Mouse (Mus musculus): ENCODE results near the gene Lama2. TPM values are rescaled to one million over a fixed set of nuclear protein-coding genes. Genes with fewer than 3 reads are reported as not detected.
A peak's percentile ranks its signal among the peaks of the same experiment; 100 is the strongest.

The Lama2 gene
- polyA plus RNA-seq, 1 experiment from 2014 or later: 5.7 TPM

DNA sequence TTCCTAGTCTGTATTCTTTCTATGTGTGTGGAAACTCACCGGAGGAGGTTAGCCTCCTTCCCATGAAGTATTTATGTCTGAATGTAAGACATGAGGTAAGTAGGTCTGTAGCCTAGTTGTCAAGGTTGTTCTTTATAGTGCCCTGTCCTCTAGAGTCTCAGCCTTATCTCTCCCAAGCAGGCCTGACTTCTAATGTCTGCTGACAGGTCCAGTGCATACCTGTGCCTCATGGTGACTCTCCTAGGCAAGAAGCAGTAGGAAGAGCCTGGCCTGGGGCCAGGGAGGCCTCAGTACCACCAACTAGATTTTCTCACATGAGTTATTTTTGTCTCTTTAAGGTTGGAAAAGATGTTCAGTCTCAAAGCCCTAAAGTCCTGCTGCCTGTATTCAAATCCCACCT is 483.8 kb downstream of the Lama2 start:
- H3K36me3 ChIP-seq: no peaks in the 10 kb centered on the region
- no peak for ATAC-seq (ENCODE audit: low FRiP score, low read depth)
- 89% methylated on average over 1 of the region's 1 CpGs for WGBS

DNA sequence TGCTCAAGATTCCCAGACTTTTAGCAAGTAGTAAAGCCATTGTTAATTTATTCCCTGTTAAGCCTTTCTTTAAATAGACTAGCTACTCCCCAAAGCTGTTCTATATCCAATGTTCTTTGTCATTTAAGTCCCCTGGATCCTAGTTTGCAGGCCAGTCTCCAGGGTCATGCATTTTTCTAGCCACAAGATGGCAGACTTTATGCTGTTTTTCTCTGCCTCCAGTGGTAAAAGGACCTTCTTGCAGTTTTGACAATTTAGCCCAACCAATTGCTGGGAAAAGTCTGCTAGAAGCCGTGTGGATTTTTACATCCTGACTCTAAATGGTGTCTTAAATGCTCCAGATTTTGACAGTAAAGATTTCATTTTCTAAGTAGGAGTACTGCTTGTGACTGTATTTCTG is 486.4 kb downstream of the Lama2 start:
- no peaks in the 10 kb centered on the region for H3K36me3 ChIP-seq
- H3K27ac ChIP-seq (replicated peaks): no peak overlapping the region
- H3K4me3 ChIP-seq: no peak overlapping the region
- no peaks in the 10 kb centered on the region for H3K9me3 ChIP-seq
- WGBS: 5% methylated on average over 1 of the region's 1 CpGs
- no peak overlapping the region for H3K4me2 ChIP-seq
- no peaks in the 10 kb centered on the region; the same call in 1 of the 2 replicates for H3K4me1 ChIP-seq (replicated peaks)
- no peak overlapping the region for H3K9ac ChIP-seq
- peak; percentile 80 for ATAC-seq (ENCODE audit: low FRiP score, low read depth)
- no peaks in the 10 kb centered on the region for H3K27me3 ChIP-seq

More for the DNA sequence above, 483.8 kb downstream of the Lama2 start:
- Histone ChIP-seq H3K9me3 (no peaks in the 10 kb centered on the region), H3K9ac (no peak overlapping the region), H3K4me1 (replicated peaks) (no peaks in the 10 kb centered on the region; the same call in 1 of the 2 replicates), H3K27ac (replicated peaks) (no peak overlapping the region), H3K4me3 (no peak overlapping the region), H3K4me2 (no peak overlapping the region), H3K27me3 (no peaks in the 10 kb centered on the region)

DNA sequence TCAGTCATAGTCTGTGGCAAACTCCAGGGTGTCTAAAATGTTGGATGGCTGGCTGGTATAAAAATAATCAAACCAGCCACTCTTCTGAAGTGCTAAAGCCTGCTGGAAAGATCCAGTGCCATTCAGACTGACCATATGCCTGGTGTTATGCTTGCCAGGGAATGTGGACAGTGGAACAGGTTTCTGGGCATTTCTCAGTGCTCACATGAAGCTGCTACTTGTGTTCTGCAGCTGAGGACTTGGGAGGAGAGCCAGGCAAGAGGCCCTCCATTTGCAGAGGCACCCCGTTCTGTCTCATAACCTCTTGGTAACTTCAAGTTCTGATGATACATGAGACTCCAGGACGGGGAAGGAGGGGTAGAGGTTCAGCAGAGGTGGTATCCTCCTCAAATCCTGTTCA is 492.1 kb downstream of the Lama2 start:
- H3K9me3 ChIP-seq: no peaks in the 10 kb centered on the region
- no peak overlapping the region for H3K9ac ChIP-seq
- no peaks in the 10 kb centered on the region for H3K27me3 ChIP-seq
- no peak overlapping the region for H3K4me3 ChIP-seq
- no peak overlapping the region for H3K4me2 ChIP-seq
- H3K36me3 ChIP-seq: no peaks in the 10 kb centered on the region
- H3K4me1 ChIP-seq (replicated peaks): no peaks in the 10 kb centered on the region
- no peak overlapping the region for H3K27ac ChIP-seq (replicated peaks)
- peak; percentile 38; the same call in 1 of the 2 replicates for ATAC-seq (ENCODE audit: low FRiP score, low read depth)
- WGBS: 80% methylated on average over 2 of the region's 2 CpGs

DNA sequence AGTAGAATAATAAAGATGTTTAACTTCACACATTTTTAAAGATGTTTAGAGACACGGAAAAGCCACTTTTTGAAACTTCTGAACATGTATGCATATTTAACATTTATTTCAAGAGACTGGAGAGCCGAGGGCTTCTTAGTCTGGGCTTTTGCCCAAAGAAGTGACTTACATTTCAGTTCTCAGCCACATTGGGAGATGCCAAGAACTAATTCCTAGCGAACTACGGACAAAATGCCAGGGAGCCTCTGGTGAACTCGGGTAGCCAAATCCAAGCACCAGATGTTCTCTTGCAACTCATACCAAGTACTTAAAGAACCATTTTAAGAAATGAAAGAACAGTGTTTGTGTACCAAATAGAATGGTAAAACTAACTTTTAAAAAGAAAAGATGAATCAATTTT is 495.8 kb downstream of the Lama2 start:
- no peak for ATAC-seq (ENCODE audit: low FRiP score, low read depth)
- no peak overlapping the region for H3K4me3 ChIP-seq
- H3K27me3 ChIP-seq: no peaks in the 10 kb centered on the region
- H3K4me2 ChIP-seq: no peak overlapping the region
- no peak overlapping the region for H3K27ac ChIP-seq (replicated peaks)
- 65% methylated on average over 5 of the region's 5 CpGs for WGBS
- H3K9ac ChIP-seq: no peak overlapping the region
- H3K9me3 ChIP-seq: no peaks in the 10 kb centered on the region
- no peaks in the 10 kb centered on the region for H3K4me1 ChIP-seq (replicated peaks)
- no peaks in the 10 kb centered on the region for H3K36me3 ChIP-seq

DNA sequence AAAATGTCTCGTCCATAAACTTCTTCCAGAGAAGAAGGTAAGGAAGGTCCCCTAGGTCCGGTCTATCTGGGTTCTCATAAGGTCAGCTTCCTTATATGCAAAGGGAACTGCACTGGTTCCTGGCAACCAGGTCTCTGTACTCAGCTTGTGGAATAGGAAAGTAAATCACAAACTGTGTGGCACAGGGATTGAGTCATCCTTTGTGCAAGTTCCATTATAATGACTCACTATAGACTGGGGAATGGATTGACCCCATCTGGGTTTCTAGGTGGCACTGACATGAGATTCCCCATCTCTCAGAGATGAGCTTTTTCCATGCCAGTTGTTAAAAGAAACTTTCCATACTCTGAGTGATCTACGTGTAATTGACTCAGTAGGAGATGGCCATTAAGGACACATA is 501.7 kb downstream of the Lama2 start:
- no peak overlapping the region for H3K27ac ChIP-seq (replicated peaks)
- H3K27me3 ChIP-seq: no peaks in the 10 kb centered on the region
- no peak overlapping the region for H3K4me3 ChIP-seq
- no peaks in the 10 kb centered on the region for H3K9me3 ChIP-seq
- H3K9ac ChIP-seq: no peak overlapping the region
- no peaks in the 10 kb centered on the region for H3K36me3 ChIP-seq
- H3K4me2 ChIP-seq: no peak overlapping the region
- no peaks in the 10 kb centered on the region for H3K4me1 ChIP-seq (replicated peaks)
- no peak for ATAC-seq (ENCODE audit: low FRiP score, low read depth)
- 92% methylated on average over 3 of the region's 3 CpGs for WGBS

DNA sequence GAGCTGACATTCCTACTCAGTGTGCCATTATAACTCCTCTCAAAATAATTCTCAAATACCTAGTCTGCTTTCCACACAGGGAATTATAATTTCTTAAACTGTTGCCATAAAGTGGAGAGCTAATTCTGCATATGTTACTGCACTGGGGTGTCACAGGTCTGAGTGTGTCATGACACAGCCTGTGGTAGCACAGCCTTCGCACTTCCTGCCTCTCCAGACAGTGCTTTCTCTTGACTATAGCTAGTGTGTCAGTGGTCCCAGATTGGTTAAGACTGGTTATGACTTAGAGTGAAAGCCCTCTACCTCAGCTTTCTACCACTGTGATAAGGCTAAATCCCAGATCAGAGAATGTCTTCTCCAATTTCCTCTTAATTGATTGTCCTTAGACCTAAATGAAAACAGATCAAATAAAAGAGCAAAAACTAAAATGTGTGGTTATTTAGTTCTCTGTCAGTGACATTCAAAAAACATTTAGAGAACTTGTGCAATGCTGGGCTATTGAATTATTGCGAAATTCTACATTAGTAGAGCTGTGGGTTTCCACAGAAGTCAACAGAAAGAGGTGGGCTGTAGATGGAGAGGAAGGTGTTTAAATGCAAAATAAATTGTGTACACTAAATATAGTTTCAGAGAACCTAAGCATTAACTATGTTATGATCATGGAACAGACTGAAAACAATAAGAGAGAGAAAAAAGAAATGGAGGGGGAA is 502.5 kb downstream of the Lama2 start:
- no peak for ATAC-seq (ENCODE audit: low FRiP score, low read depth)
- Histone ChIP-seq H3K9me3 (no peaks in the 10 kb centered on the region), H3K27ac (replicated peaks) (no peak overlapping the region), H3K4me1 (replicated peaks) (no peaks in the 10 kb centered on the region), H3K4me2 (no peak overlapping the region), H3K4me3 (no peak overlapping the region), H3K9ac (no peak overlapping the region), H3K36me3 (no peaks in the 10 kb centered on the region), H3K27me3 (no peaks in the 10 kb centered on the region)
- 82% methylated on average over 2 of the region's 2 CpGs for WGBS

DNA sequence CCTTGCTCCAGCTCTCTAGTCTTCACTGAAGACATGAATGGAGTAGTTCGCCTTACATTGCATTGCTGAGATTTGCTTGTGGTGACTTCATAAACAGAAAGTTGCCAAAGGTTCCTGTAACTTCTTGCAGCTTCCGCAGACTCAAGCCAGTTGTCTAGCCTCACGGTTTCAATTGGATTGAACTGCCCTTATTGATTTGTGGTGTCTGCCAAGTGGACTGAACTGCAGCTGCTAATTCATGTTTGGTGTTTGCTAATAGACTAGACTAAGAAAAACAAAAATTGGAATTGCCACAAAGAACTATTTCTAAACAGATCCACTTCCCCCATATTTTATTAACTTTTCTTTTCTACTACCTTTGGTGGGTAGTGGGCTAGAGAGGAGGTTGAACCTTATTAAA is 505.4 kb downstream of the Lama2 start:
- no peak overlapping the region for H3K27ac ChIP-seq (replicated peaks)
- no peak overlapping the region for H3K4me2 ChIP-seq
- no peaks in the 10 kb centered on the region for H3K9me3 ChIP-seq
- no peak overlapping the region for H3K9ac ChIP-seq
- no peak for ATAC-seq (ENCODE audit: low FRiP score, low read depth)
- H3K4me3 ChIP-seq: no peak overlapping the region
- H3K27me3 ChIP-seq: no peaks in the 10 kb centered on the region
- 96% methylated on average over 3 of the region's 3 CpGs for WGBS
- no peaks in the 10 kb centered on the region for H3K36me3 ChIP-seq
- no peaks in the 10 kb centered on the region for H3K4me1 ChIP-seq (replicated peaks)

DNA sequence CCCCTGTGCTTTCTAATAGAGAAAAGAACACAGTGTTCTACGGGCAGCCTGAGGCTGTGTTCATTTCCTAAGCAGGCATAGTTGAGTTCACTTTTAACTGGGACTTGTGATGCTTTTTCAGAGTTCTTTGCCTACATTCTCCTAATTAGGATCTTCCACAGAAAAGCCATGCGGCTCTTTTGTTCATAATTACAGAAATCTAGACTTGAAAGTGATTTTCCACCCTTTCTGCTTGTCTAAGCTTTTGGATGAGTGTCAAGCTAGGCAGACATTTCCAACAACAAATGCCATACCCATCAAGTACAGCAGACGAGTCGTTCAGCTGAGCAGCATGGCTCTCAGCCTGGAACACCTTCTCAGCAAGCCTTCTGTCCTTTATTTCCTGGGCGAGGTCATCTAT is 515.7 kb downstream of the Lama2 start:
- no peaks in the 10 kb centered on the region for H3K4me1 ChIP-seq (replicated peaks)

DNA sequence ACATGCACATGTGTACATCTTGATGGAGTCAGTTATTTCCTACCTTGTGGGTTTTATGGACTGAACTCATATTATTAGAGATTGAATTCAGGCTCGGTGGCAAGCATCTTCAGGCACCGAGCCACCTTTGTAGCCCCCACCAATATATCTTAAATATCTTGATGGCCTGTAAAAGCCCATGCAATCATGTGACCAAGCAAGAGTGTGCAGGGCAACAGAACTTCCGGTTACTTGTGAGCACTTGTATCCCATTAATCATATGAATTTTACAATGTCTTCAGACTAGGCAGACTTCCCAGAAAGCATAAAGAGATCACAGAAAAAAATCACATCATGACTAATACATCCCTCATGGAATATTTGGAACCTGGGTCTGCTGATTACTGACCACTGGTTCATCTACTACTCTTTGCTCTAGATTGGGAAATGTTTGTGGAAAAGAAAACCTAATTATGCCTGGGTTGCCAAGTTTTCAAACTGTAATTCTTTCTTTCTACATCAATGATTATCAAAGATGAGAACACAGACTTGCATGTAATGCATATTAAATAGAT is 517.7 kb downstream of the Lama2 start:
- WGBS: 83% methylated on average over 3 of the region's 3 CpGs
- no peak overlapping the region for H3K4me2 ChIP-seq

More for the DNA sequence above, 515.7 kb downstream of the Lama2 start:
- no peak for ATAC-seq (ENCODE audit: low FRiP score, low read depth)
- 76% methylated on average over 5 of the region's 5 CpGs for WGBS
- H3K4me3 ChIP-seq: no peak overlapping the region
- H3K9ac ChIP-seq: no peak overlapping the region
- H3K27ac ChIP-seq (replicated peaks): no peak overlapping the region
- H3K4me2 ChIP-seq: no peak overlapping the region
- no peaks in the 10 kb centered on the region for H3K36me3 ChIP-seq
- H3K9me3 ChIP-seq: no peaks in the 10 kb centered on the region
- H3K27me3 ChIP-seq: no peaks in the 10 kb centered on the region

DNA sequence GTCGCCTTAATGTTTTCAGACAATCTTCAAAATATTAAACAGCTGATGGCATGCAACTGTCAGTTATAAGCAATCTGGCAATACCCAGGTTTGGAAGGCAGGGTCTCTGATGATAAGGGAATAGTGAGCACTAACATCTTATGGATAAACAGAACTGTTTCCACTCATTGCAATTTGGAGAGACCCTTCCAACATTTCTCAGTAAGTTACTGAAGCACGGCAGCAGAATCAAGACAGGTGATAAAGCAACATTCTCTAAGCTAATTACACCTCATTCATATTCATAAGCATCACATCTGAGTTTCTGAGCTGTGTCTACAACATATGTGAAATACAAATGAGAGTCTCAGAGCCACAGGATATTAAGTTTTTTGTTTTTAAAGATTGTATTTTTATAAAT is 542.4 kb downstream of the Lama2 start:
- Histone ChIP-seq H3K36me3 (no peaks in the 10 kb centered on the region), H3K27me3 (no peaks in the 10 kb centered on the region), H3K9me3 (no peaks in the 10 kb centered on the region), H3K27ac (replicated peaks) (no peak overlapping the region), H3K9ac (no peak overlapping the region), H3K4me2 (no peak overlapping the region), H3K4me3 (no peak overlapping the region), H3K4me1 (replicated peaks) (no peaks in the 10 kb centered on the region)
- WGBS: 65% methylated on average over 2 of the region's 2 CpGs
- ATAC-seq (ENCODE audit: low FRiP score, low read depth): no peak

More for the DNA sequence above, 517.7 kb downstream of the Lama2 start:
- Histone ChIP-seq H3K9ac (no peak overlapping the region), H3K4me1 (replicated peaks) (no peaks in the 10 kb centered on the region), H3K4me3 (no peak overlapping the region), H3K27me3 (no peaks in the 10 kb centered on the region), H3K9me3 (no peaks in the 10 kb centered on the region), H3K27ac (replicated peaks) (no peak overlapping the region), H3K36me3 (no peaks in the 10 kb centered on the region)
- no peak for ATAC-seq (ENCODE audit: low FRiP score, low read depth)

DNA sequence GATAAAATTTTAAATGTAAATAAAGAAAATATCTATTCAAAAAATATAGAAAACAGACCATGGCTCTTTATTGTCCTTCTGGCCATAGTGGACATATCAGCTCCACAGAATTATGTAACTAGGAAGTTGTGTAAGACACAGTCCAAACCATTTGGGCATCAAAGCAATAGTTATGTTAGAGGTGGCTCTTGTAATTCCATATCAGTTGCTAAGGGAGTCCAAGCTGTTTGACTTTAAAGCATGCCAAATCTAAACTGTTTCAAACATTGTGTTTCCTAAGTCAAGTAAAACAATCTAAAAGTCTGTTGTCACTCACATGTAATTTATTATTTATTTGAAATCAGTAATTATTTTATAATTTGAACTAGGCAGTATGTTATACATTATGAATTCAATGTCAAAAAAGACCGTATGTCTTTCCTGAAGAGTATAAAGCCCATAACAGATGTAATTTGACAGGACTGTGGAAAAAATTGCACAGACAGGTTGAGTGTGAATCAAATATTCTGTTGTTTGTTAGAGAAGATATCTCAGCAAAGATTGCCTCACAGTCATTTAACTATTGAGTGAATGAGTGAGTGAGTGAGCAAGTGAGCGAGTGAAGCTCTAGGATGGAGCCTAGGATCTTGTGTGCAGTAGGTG is 550.6 kb downstream of the Lama2 start:
- Histone ChIP-seq H3K4me3 (no peak overlapping the region), H3K27me3 (no peaks in the 10 kb centered on the region), H3K27ac (replicated peaks) (no peak overlapping the region), H3K9me3 (no peaks in the 10 kb centered on the region), H3K4me2 (no peak overlapping the region), H3K36me3 (no peaks in the 10 kb centered on the region), H3K9ac (no peak overlapping the region), H3K4me1 (replicated peaks) (no peaks in the 10 kb centered on the region)
- ATAC-seq (ENCODE audit: low FRiP score, low read depth): no peak
- 88% methylated on average over 2 of the region's 2 CpGs for WGBS

DNA sequence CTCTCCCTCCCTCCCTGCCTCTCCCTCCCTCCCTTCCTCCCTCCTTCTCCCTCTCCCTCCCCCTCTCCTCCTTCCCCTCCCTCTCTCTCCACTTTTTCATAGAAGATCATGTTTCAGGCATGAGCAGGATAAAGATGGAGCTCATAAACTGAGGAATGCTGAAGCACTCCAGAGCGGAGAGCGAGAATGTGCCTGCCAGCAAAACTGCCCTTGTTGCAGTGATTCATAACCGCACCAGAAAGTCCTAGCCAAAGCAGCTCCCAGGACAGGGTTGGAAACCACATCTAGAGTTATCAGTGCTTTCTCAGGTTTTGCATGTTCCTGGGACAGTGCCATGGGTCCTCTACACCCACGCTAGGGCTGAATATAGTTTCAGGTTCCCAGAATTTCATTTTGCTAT is 555.9 kb downstream of the Lama2 start:
- WGBS: 71% methylated on average over 4 of the region's 4 CpGs
- Histone ChIP-seq H3K4me3 (no peak overlapping the region), H3K9me3 (no peaks in the 10 kb centered on the region), H3K9ac (no peak overlapping the region), H3K36me3 (no peaks in the 10 kb centered on the region), H3K4me1 (replicated peaks) (no peaks in the 10 kb centered on the region), H3K27ac (replicated peaks) (no peak overlapping the region), H3K4me2 (no peak overlapping the region), H3K27me3 (no peaks in the 10 kb centered on the region)
- ATAC-seq (ENCODE audit: low FRiP score, low read depth): no peak

All from hindbrain, embryonic 15.5 days (tissue).